Mouse (Mus musculus) cortical plate, adult 2 months (tissue): Measurements from ENCODE around the gene Spin1.

Source experiments
- CTCF ChIP-seq: fragments of 200-500 bp; IDR thresholded peaks from 2 replicates; pipeline ENCODE4 v1.5.1; 2011; ENCODE audit warnings: mild to moderate bottlenecking, control low read depth, low read length; ENCODE audit not compliant: insufficient read depth; ENCODE audit errors: extremely low read depth
- POLR2A ChIP-seq: fragments of 200-500 bp; IDR thresholded peaks from 2 replicates; pipeline ENCODE4 v1.6.1; 2011; ENCODE audit warnings: mild to moderate bottlenecking, low read length, control low read depth; ENCODE audit not compliant: insufficient read depth; ENCODE audit errors: extremely low read depth

DNA sequence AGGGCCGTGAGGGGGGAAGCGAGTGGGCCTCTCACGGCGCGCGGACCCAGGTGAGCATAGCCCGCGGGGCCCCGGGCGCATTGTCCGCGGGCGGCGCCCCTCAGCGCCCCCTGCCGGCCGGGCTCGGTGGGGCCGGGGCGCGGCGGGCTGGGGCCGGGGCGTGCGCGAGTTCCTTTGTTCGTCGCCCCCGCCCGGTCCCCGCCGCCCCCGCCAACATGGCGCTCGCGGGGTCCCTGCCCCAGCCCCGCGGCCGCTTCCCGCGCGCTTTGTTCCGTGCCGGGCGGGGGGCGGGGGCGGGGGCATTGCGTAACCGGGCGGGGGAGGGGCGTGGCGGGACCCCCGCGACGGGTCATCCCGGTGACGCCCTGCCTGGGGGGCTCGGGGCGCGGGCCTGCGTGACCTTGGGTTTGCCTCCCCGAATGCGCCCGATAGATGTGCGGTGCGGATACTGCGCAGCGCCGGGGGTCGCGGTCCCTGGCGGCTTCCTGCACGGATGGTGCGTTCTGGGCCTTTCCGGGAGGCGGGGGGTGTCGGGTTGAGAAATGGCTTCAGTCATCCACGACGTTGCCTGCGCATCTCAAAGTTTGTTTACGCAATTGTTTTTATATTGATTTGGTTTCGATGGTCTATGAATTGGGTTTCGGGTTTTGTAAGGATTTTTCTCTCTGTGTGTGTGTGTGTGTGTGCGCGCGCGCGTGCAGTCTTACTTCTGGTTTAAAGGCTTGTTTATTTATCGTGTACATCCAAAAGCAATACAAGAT is 516 bp downstream of the Spin1 start:
- TF ChIP-seq POLR2A (no peak), CTCF (no peak)
